In the genomic region with DNA sequence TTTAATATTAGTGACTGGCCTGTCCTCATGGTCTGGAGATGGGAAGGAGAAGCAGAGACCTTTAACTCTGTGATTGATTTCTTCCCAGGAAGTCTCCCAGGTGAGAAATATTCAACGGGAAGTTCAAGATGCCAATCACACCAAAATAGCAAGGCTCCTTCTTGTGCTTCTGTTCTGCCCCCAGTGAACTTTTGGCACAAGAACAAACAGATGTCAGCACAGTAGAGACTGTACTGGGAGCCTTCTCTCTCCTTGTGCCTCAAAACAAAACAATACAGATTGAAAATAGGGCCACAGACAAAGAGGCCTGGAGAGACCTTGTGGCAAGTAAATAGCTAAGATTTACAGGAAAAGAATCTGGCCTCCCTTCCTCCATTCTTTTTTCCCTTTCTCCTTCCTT, we compare ENCODE assay signal across 17 mouse cellular contexts.
DNase-seq lines count a peak whose midpoint lies in the region; ATAC-seq lines count a peak whose summit lies in the region.
"Had no signal": no experiment of that assay in that cellular context is flagged by ENCODE, and none has a peak within 500 bp of the region (broad histone marks: within the 10 kb centered on the region; RNA-seq: fewer than 3 reads in every experiment).

No protein-coding gene starts in this region.

- peak; percentile 7 to 10 for DNase-seq in cerebellum, postnatal 10 days
- DNase-seq in cerebellum, postnatal 4 days (ENCODE audit: low spot score in 2 of 2) = no peak
- peak; percentile 75 for DNase-seq in brain, adult 2 months (ENCODE audit: low read depth, low spot score)
- peak; percentile 21 for DNase-seq in kidney, postnatal 10 days
- DNase-seq in left cerebral cortex, adult 18-20 months (ENCODE audit: low spot score in 2 of 2) = no peak
- DNase-seq: gastrocnemius, adult 2 months; heart, postnatal 14 days; layer of hippocampus, postnatal 36 days; retina, postnatal 1 day; thymus, adult 18-20 months; thymus, postnatal 4 days had no signal

- H3K4me1 ChIP-seq in hindbrain, embryonic 16.5 days (ENCODE audit: control insufficient read depth, insufficient read depth, low read depth, low read length) = peaks cover 4% of the 10 kb centered on the region; the same call in 1 of the 2 replicates
- no peaks in the 10 kb centered on the region for H3K4me1 ChIP-seq in hindbrain, embryonic 13.5 days (replicated peaks)
- H3K4me1 ChIP-seq: hindbrain, embryonic 12.5 days; midbrain, embryonic 12.5 days; stomach, embryonic 15.5 days had no signal

- no peak overlapping the region for H3K4me2 ChIP-seq in hindbrain, embryonic 16.5 days (ENCODE audit: low read length)
- H3K4me2 ChIP-seq in hindbrain, embryonic 13.5 days = no peak overlapping the region
- H3K4me2 ChIP-seq: hindbrain, embryonic 12.5 days; midbrain, embryonic 12.5 days; stomach, embryonic 15.5 days had no signal

- no peaks in the 10 kb centered on the region for H3K9me3 ChIP-seq in hindbrain, embryonic 16.5 days (ENCODE audit: control insufficient read depth, low read length)
- H3K9me3 ChIP-seq in hindbrain, embryonic 13.5 days = no peaks in the 10 kb centered on the region
- H3K9me3 ChIP-seq: hindbrain, embryonic 12.5 days; midbrain, embryonic 12.5 days; stomach, embryonic 15.5 days had no signal

- WGBS in hindbrain, embryonic 16.5 days = 20% methylated on average over 1 of the region's 1 CpGs
- 42% methylated on average over 1 of the region's 1 CpGs for WGBS in hindbrain, embryonic 13.5 days

- no peak overlapping the region for H3K4me3 ChIP-seq in hindbrain, embryonic 16.5 days (ENCODE audit: low read length)
- no peak overlapping the region for H3K4me3 ChIP-seq in hindbrain, embryonic 13.5 days
- H3K4me3 ChIP-seq: gastrocnemius, adult 2 months; hindbrain, embryonic 12.5 days; midbrain, embryonic 12.5 days; stomach, embryonic 15.5 days had no signal

- no peak for ATAC-seq in hindbrain, embryonic 16.5 days
- no peak for ATAC-seq in hindbrain, embryonic 13.5 days (ENCODE audit: low FRiP score)

- H3K27ac ChIP-seq in hindbrain, embryonic 16.5 days (ENCODE audit: low read depth, low read length) = peak overlapping the region; percentile 17; the same call in 1 of the 2 replicates
- no peak overlapping the region for H3K27ac ChIP-seq in hindbrain, embryonic 13.5 days
- H3K27ac ChIP-seq: gastrocnemius, adult 2 months; hindbrain, embryonic 12.5 days; liver, embryonic 14.5 days; midbrain, embryonic 12.5 days; stomach, embryonic 15.5 days had no signal

- no peak overlapping the region for H3K9ac ChIP-seq in hindbrain, embryonic 16.5 days (ENCODE audit: low read depth, low read length)
- H3K9ac ChIP-seq in hindbrain, embryonic 13.5 days = no peak overlapping the region
- H3K9ac ChIP-seq: hindbrain, embryonic 12.5 days; liver, embryonic 14.5 days; midbrain, embryonic 12.5 days; stomach, embryonic 15.5 days had no signal

- no peaks in the 10 kb centered on the region for H3K36me3 ChIP-seq in hindbrain, embryonic 16.5 days (ENCODE audit: control insufficient read depth, insufficient read depth, low read length)
- H3K36me3 ChIP-seq in hindbrain, embryonic 13.5 days = no peaks in the 10 kb centered on the region
- H3K36me3 ChIP-seq: hindbrain, embryonic 12.5 days; midbrain, embryonic 12.5 days; stomach, embryonic 15.5 days had no signal

- H3K27me3 ChIP-seq in hindbrain, embryonic 16.5 days (replicated peaks; ENCODE audit: control insufficient read depth, insufficient read depth, low read length) = no peaks in the 10 kb centered on the region
- no peaks in the 10 kb centered on the region for H3K27me3 ChIP-seq in hindbrain, embryonic 13.5 days
- H3K27me3 ChIP-seq: hindbrain, embryonic 12.5 days; midbrain, embryonic 12.5 days; stomach, embryonic 15.5 days had no signal

Comparison
In these comparisons a context has a peak if more than half of its experiments do, and no peak if none do; other contexts are left out.
1. DNase-seq: peak in cerebellum, postnatal 10 days (2 of 2), brain, adult 2 months (single experiment) and kidney, postnatal 10 days (single experiment); none in cerebellum, postnatal 4 days (0 of 2) and left cerebral cortex, adult 18-20 months (0 of 2).